Mouse (Mus musculus): ENCODE measurements around the gene Mok. TPM values are rescaled to one million over a fixed set of nuclear protein-coding genes. Genes with fewer than 3 reads are reported as not detected.

The Mok gene
- polyA plus RNA-seq, 1 experiment from 2014 or later: 5.9 TPM

- Histone ChIP-seq H3K9ac (peak overlapping the region; percentile 39; the same call in 1 of the 2 replicates), H3K4me2 (peak overlapping the region; percentile 20; the same call in 1 of the 2 replicates)
- no peak for ATAC-seq (ENCODE audit: insufficient read depth)
Observed at GRCm38 (mm10) chr12:110837192-110837841, 3.4 kb downstream of the Mok start.

DNA sequence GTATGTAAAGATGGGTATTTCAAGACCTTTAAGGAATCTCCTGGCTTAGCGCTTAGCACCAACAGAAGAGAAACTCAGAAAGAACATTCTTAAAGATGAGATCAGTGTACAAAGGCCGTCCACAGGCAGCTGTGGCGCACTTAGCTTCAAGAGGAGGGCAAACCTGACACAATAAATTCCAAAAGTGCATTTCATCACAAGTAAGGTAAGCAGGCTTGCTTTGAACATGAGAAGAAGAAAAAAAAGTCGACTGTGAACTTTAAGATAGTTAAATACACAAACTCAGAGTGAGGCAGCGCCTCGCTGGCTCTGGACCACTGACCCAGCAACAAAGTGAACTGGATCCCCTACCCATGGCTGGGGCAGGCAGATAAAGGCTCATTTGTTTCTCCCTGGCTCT lies 4.0 kb downstream of the Mok start:
- Histone ChIP-seq H3K27me3 (ENCODE audit: insufficient read depth, low read length) (no peaks in the 10 kb centered on the region), H3K27ac (ENCODE audit: low read depth) (peak overlapping the region; percentile 84), H3K9me3 (ENCODE audit: low read depth, low read length) (no peaks in the 10 kb centered on the region), H3K4me2 (no peak overlapping the region), H3K36me3 (ENCODE audit: insufficient read depth) (no peaks in the 10 kb centered on the region), H3K4me1 (ENCODE audit: insufficient read depth) (no peaks in the 10 kb centered on the region), H3K9ac (0 out of 2 replicates have a peak overlapping the region, but pooled peaks have one; percentile 39), H3K4me3 (ENCODE audit: low read depth, low read length) (no peak overlapping the region)
- peak; percentile 27 for DNase-seq
- WGBS: 30% methylated on average over 6 of the region's 6 CpGs
- no peak for TF ChIP-seq CTCF (IDR thresholded peaks at IDR 0.05; ENCODE audit: low read depth)
- ATAC-seq (ENCODE audit: insufficient read depth): no peak

More at GRCm38 (mm10) chr12:110837192-110837841, 3.4 kb downstream of the Mok start:
- H3K36me3 ChIP-seq (ENCODE audit: insufficient read depth): no peaks in the 10 kb centered on the region
- WGBS: 33% methylated on average over 5 of the region's 5 CpGs
- H3K9me3 ChIP-seq (ENCODE audit: low read depth, low read length): no peaks in the 10 kb centered on the region
- H3K4me1 ChIP-seq (ENCODE audit: insufficient read depth): no peaks in the 10 kb centered on the region
- no peaks in the 10 kb centered on the region for H3K27me3 ChIP-seq (ENCODE audit: insufficient read depth, low read length)
- DNase-seq: no peak
- no peak for TF ChIP-seq CTCF (IDR thresholded peaks at IDR 0.05; ENCODE audit: low read depth)
- peak overlapping the region; percentile 84 for H3K27ac ChIP-seq (ENCODE audit: low read depth)
- H3K4me3 ChIP-seq (ENCODE audit: low read depth, low read length): no peak overlapping the region

DNA sequence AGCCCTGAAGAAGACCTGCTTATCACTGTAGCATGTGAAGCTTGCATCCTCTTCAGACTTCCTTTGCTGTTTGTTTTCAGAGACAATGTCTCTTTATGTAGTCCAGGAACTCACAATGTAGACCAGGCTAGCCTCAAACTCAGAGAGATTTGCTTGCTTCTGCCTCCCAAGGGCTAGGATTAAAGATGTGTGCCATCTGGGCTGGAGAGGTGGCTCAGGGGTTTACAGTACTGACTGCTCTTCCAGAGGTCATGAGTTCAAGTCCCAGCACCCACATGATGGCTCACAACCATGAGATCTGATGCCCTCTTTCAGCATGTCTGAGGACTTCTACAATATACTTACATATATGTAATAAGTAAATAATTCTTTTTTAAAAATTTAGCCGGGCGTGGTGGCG lies 5.6 kb downstream of the Mok start:
- no peaks in the 10 kb centered on the region for H3K27me3 ChIP-seq (ENCODE audit: insufficient read depth, low read length)
- no peak for TF ChIP-seq CTCF (IDR thresholded peaks at IDR 0.05; ENCODE audit: low read depth)
- H3K9ac ChIP-seq: no peak overlapping the region
- ATAC-seq (ENCODE audit: insufficient read depth) (no peak), DNase-seq (no peak)
- H3K27ac ChIP-seq (ENCODE audit: low read depth): no peak overlapping the region
- no peaks in the 10 kb centered on the region for H3K9me3 ChIP-seq (ENCODE audit: low read depth, low read length)
- H3K4me3 ChIP-seq (ENCODE audit: low read depth, low read length): no peak overlapping the region
- no peaks in the 10 kb centered on the region for H3K4me1 ChIP-seq (ENCODE audit: insufficient read depth)
- 93% methylated on average over 3 of the region's 3 CpGs for WGBS
- no peak overlapping the region for H3K4me2 ChIP-seq
- no peaks in the 10 kb centered on the region for H3K36me3 ChIP-seq (ENCODE audit: insufficient read depth)

GRCm38 (mm10) chr12:110830293-110831024 lies 10.3 kb downstream of the Mok start:
- Histone ChIP-seq H3K27me3 (ENCODE audit: insufficient read depth, low read length) (no peaks in the 10 kb centered on the region), H3K9ac (no peak overlapping the region), H3K36me3 (ENCODE audit: insufficient read depth) (no peaks in the 10 kb centered on the region), H3K9me3 (ENCODE audit: low read depth, low read length) (no peaks in the 10 kb centered on the region), H3K4me1 (ENCODE audit: insufficient read depth) (no peaks in the 10 kb centered on the region), H3K4me3 (ENCODE audit: low read depth, low read length) (no peak overlapping the region), H3K27ac (ENCODE audit: low read depth) (no peak overlapping the region), H3K4me2 (no peak overlapping the region)
- no peak for TF ChIP-seq CTCF (IDR thresholded peaks at IDR 0.05; ENCODE audit: low read depth)
- ATAC-seq (ENCODE audit: insufficient read depth): no peak
- 83% methylated on average over 9 of the region's 11 CpGs for WGBS
- no peak for DNase-seq

- Histone ChIP-seq H3K9ac (no peak overlapping the region), H3K27ac (ENCODE audit: low read depth) (no peak overlapping the region), H3K27me3 (ENCODE audit: insufficient read depth, low read length) (no peaks in the 10 kb centered on the region), H3K4me1 (ENCODE audit: insufficient read depth) (no peaks in the 10 kb centered on the region), H3K4me3 (ENCODE audit: low read depth, low read length) (no peak overlapping the region), H3K9me3 (ENCODE audit: low read depth, low read length) (no peaks in the 10 kb centered on the region), H3K36me3 (ENCODE audit: insufficient read depth) (no peaks in the 10 kb centered on the region), H3K4me2 (no peak overlapping the region)
- ATAC-seq (ENCODE audit: insufficient read depth) (no peak), DNase-seq (no peak)
- WGBS: 87% methylated on average over 4 of the region's 4 CpGs
- no peak for TF ChIP-seq CTCF (IDR thresholded peaks at IDR 0.05; ENCODE audit: low read depth)
Observed at GRCm38 (mm10) chr12:110828908-110829307, 11.8 kb downstream of the Mok start.

DNA sequence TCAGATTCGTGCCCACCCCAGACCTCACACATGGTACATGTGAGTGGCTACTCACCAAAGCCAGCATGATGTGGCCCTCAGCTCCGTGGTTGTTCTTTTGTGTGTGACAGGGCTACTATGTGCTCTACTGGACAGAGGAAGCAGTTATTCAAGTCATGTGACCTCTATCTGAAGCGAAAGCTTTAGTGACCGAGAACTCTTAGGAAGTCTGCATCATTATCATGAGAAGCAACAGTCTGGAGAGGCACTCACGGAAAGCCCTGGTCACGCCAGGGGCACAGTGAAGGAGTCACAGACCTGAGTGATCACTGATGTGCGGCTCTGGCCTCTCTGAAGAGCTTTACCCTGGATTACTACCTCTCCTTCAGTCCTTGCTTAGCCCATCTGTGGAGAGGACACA lies 18.4 kb downstream of the Mok start:
- no peaks in the 10 kb centered on the region for H3K9me3 ChIP-seq (ENCODE audit: low read depth, low read length)
- no peak for TF ChIP-seq CTCF (IDR thresholded peaks at IDR 0.05; ENCODE audit: low read depth)
- H3K27ac ChIP-seq (ENCODE audit: low read depth): no peak overlapping the region
- H3K36me3 ChIP-seq (ENCODE audit: insufficient read depth): no peaks in the 10 kb centered on the region
- no peaks in the 10 kb centered on the region for H3K4me1 ChIP-seq (ENCODE audit: insufficient read depth)
- ATAC-seq (ENCODE audit: insufficient read depth) (no peak), DNase-seq (no peak)
- H3K4me2 ChIP-seq: no peak overlapping the region
- no peak overlapping the region for H3K4me3 ChIP-seq (ENCODE audit: low read depth, low read length)
- H3K27me3 ChIP-seq (ENCODE audit: insufficient read depth, low read length): no peaks in the 10 kb centered on the region
- H3K9ac ChIP-seq: no peak overlapping the region
- WGBS: 80% methylated on average over 7 of the region's 7 CpGs

GRCm38 (mm10) chr12:110821787-110822186 lies 19.0 kb downstream of the Mok start:
- no peak overlapping the region for H3K27ac ChIP-seq (ENCODE audit: low read depth)
- H3K9me3 ChIP-seq (ENCODE audit: low read depth, low read length): no peaks in the 10 kb centered on the region
- H3K4me3 ChIP-seq (ENCODE audit: low read depth, low read length): no peak overlapping the region
- WGBS: 82% methylated on average over 2 of the region's 2 CpGs
- no peak for DNase-seq
- no peaks in the 10 kb centered on the region for H3K27me3 ChIP-seq (ENCODE audit: insufficient read depth, low read length)
- no peaks in the 10 kb centered on the region for H3K4me1 ChIP-seq (ENCODE audit: insufficient read depth)
- no peaks in the 10 kb centered on the region for H3K36me3 ChIP-seq (ENCODE audit: insufficient read depth)
- H3K9ac ChIP-seq: no peak overlapping the region
- no peak for TF ChIP-seq CTCF (IDR thresholded peaks at IDR 0.05; ENCODE audit: low read depth)
- ATAC-seq (ENCODE audit: insufficient read depth): no peak
- no peak overlapping the region for H3K4me2 ChIP-seq
